Mouse (Mus musculus) gastrocnemius, adult 2 months (tissue): ENCODE data around the gene Clca2. TPM values are rescaled to one million over a fixed set of nuclear protein-coding genes. Genes with fewer than 3 reads are reported as not detected.
"Not testable (repeated sequence)": the region's sequence is repeated elsewhere in the genome, so short reads cannot be mapped to it uniquely, and the experiment has no call there.

ENCODE experiments used
- DNase-seq: peaks from one replicate; pipeline ENCODE4 v3.0.0; 2022
- H3K27ac ChIP-seq: fragments of 200-600 bp; 2 replicates; pipeline ENCODE4 v1.8.1; 2022; ENCODE audit warnings: mild to moderate bottlenecking
- H3K4me3 ChIP-seq: fragments of 200-600 bp; 2 replicates; pipeline ENCODE4 v1.8.1; 2022; ENCODE audit warnings: mild to moderate bottlenecking, moderate library complexity
- CTCF ChIP-seq: fragments of 200-600 bp; IDR thresholded peaks from 2 replicates; pipeline ENCODE4 v1.8.1; 2022; ENCODE audit warnings: antibody characterized with exemption, mild to moderate bottlenecking, moderate library complexity
- intact Hi-C: fragments of 180-260 bp; cut with DNase I; formaldehyde crosslinking; loops from one replicate; pipeline ENCODE4 v1.15.1; 2025
- total RNA-seq, 2 experiments: library from RNA; stranded (reverse); gene quantifications; 2 replicates each; pipeline ENCODE4 v1.2.3; 2021

Clca2 gene
- total RNA-seq, 2 experiments from 2014 or later = 0.10 TPM; not detected in 1

- DNase-seq = no peak
- TF ChIP-seq CTCF = no peak
- H3K27ac ChIP-seq = no peak overlapping the region
- intact Hi-C loops = no loop called here
- no peak overlapping the region for H3K4me3 ChIP-seq
Measured at GRCm38 (mm10) chr3:145072339-145072738, 26.9 kb downstream of the Clca2 start.

GRCm38 (mm10) chr3:145068964-145069363, 30.3 kb downstream of the Clca2 start:
- no peak for TF ChIP-seq CTCF
- DNase-seq = no peak
- H3K27ac ChIP-seq = no peak overlapping the region
- intact Hi-C loops = no loop called here
- H3K4me3 ChIP-seq = no peak overlapping the region

DNA sequence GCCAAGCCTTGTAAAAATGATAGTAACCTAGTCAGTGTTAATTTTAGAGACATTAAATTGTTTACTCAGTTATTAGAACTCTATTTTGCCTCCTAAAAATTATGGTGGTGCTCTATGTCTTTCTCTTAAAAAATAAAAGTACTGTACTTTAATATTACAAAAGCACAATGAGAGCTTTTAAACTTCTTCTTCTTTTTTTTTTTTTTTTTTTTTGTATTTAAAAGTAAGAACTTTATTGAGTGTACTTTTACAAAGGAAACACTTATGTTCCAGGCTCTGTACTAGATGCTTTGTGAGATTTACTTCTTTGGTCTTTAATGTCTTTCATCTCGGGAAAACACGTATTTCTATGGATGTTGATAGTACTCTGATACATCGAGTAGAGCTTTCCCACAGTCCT, 44.1 kb downstream of the Clca2 start:
- H3K27ac ChIP-seq, DNase-seq, H3K4me3 ChIP-seq, intact Hi-C loops: not testable (repeated sequence)

- DNase-seq = no peak
- H3K27ac ChIP-seq = no peak overlapping the region
- TF ChIP-seq CTCF = no peak
- intact Hi-C loops = no loop called here
- H3K4me3 ChIP-seq = no peak overlapping the region
Measured at GRCm38 (mm10) chr3:145049820-145050219, 49.4 kb downstream of the Clca2 start.

DNA sequence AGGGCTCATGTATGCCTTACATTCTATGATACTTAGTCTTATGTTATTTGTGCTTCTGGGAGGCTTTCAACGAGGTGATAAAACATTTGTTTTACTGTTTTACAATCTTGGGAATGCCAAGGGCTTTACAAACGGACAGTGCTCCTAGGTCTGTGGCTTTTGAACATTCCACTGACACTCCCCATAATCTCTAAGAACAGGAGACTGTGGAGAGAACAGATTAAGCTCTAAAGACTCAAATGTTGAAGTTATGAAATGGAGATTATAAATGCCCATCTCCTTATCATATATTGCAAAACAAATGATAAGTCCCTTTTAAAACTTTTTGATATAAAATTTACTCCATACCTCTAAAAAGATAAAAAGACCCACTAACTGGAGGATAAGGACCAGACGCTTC, 60.4 kb downstream of the Clca2 start:
- Histone ChIP-seq H3K4me3 (no peak overlapping the region), H3K27ac (no peak overlapping the region)
- no peak for DNase-seq
- intact Hi-C loops = no loop called here
- no peak for TF ChIP-seq CTCF

DNA sequence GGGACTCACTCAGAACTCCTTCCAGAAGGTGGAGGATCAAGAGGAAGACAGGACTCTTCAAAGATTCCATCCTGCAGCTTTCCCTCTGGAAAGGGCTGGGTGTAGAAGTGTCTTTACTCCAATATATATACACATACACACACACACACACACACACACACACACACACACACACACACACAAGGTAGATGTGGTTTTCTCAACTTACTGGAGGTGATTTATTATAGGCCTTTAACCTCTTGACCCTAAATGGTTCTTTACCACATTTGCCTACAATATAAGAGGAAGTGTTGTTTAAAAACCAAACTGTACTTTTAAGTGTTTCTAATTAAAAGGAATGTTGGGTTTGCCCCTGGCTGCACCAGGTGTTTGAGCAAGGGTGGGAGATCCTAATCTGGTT, 66.6 kb downstream of the Clca2 start, which contains the start of gene Clca1:
Gene Clca1, minus strand, starts transcription at position 101 of the 400 bp plus-strand sequence.
- no peak for TF ChIP-seq CTCF
- intact Hi-C loops = no loop called here
- Histone ChIP-seq H3K4me3 (no peak within 1 kb of the TSS), H3K27ac (no peak within 1 kb of the TSS)
- no peak for DNase-seq

GRCm38 (mm10) chr3:145028036-145028435, 71.2 kb downstream of the Clca2 start:
- intact Hi-C loops = loop anchor here (10.0 kb wide), 2 partner anchors 203 to 293 kb away; no protein-coding TSS in a partner anchor
- no peak for TF ChIP-seq CTCF
- Histone ChIP-seq H3K4me3 (no peak overlapping the region), H3K27ac (no peak overlapping the region)
- no peak for DNase-seq

GRCm38 (mm10) chr3:145026750-145027149, 72.5 kb downstream of the Clca2 start:
- no peak overlapping the region for H3K27ac ChIP-seq
- TF ChIP-seq CTCF = peak; percentile 98
- intact Hi-C loops = loop anchor here (10.0 kb wide), 2 partner anchors 202 to 292 kb away; no protein-coding TSS in a partner anchor
- H3K4me3 ChIP-seq = no peak overlapping the region
- DNase-seq = peak; percentile 26

Other genes starting within 250 kb of the Clca2 start
- not detected for gene Clca4b, start 166.9 kb downstream of the Clca2 start, total RNA-seq
- gene Clca4a, start 124.4 kb downstream of the Clca2 start, total RNA-seq = not detected
- gene Clca1, start 66.7 kb downstream of the Clca2 start, total RNA-seq = not detected
- 1 to 10 TPM; 7.1 to 9.9 TPM for gene Odf2l, start 19.1 kb upstream of the Clca2 start, total RNA-seq
- gene Col24a1, start 193.0 kb upstream of the Clca2 start, total RNA-seq = 1 to 10 TPM; 1.8 to 2.4 TPM